Mouse (Mus musculus) lung, embryonic 15.5 days (tissue): ENCODE data around the gene Amotl1. TPM values are rescaled to one million over a fixed set of nuclear protein-coding genes. Genes with fewer than 3 reads are reported as not detected.

Experiments used
- ATAC-seq: fragments of 200-750 bp; cut with Nextera tagmentation; 2 replicates; pipeline ENCODE4 v1.8.0; 2017; ENCODE audit warnings: moderate number of reproducible peaks, borderline replicate concordance; ENCODE audit not compliant: low FRiP score, low TSS enrichment; ENCODE audit errors: extremely low read depth
- H3K27ac ChIP-seq: fragments of 300-500 bp; sonication (generic); 2 replicates; pipeline ENCODE4 v1.5.1; 2015; ENCODE audit warnings: moderate library complexity, mild to moderate bottlenecking, inconsistent platforms
- H3K27me3 ChIP-seq: fragments of 300-500 bp; sonication (generic); 2 replicates; pipeline ENCODE4 v1.6.1; 2015; ENCODE audit warnings: inconsistent platforms
- H3K36me3 ChIP-seq: fragments of 300-500 bp; sonication (generic); 2 replicates; pipeline ENCODE4 v1.6.1; 2015; ENCODE audit warnings: inconsistent platforms
- H3K4me1 ChIP-seq: fragments of 300-500 bp; sonication (generic); 2 replicates; pipeline ENCODE4 v1.6.1; 2015; ENCODE audit warnings: inconsistent platforms
- H3K4me2 ChIP-seq: fragments of 300-500 bp; sonication (generic); 2 replicates; pipeline ENCODE4 v1.6.1; 2015; ENCODE audit warnings: inconsistent platforms, mild to moderate bottlenecking, moderate library complexity
- H3K4me3 ChIP-seq: fragments of 300-500 bp; sonication (generic); 2 replicates; pipeline ENCODE4 v1.5.1; 2015; ENCODE audit warnings: mild to moderate bottlenecking, inconsistent platforms
- H3K9ac ChIP-seq: fragments of 300-500 bp; sonication (generic); 2 replicates; pipeline ENCODE4 v1.6.1; 2015; ENCODE audit warnings: inconsistent platforms
- H3K9me3 ChIP-seq: fragments of 300-500 bp; sonication (generic); 2 replicates; pipeline ENCODE4 v1.6.1; 2016; ENCODE audit warnings: inconsistent platforms
- WGBS: fragments of 180-500 bp; shearing (Covaris S2); methylation state at CpG from one replicate; pipeline ENCODE4 v1.1.7; 2015; 5-methylcytosine and 5-hydroxymethylcytosine counted together
- polyA plus RNA-seq: library from polyadenylated mRNA; unstranded; fragments of >200 nt; fragmentation: Nextera tagmentation; extraction: Ambion mirVana; gene quantifications from 2 replicates; pipeline ENCODE4 v1.2.1, GENCODE M21; 2015

Gene Amotl1
- polyA plus RNA-seq, 1 experiment from 2014 or later: 19.1 TPM

- peak overlapping the region; percentile 82 for H3K27ac ChIP-seq
- ATAC-seq: peak; percentile 58
- H3K27me3 ChIP-seq: no peaks in the 10 kb centered on the region
- peak overlapping the region; percentile 81 for H3K4me2 ChIP-seq
- H3K9me3 ChIP-seq: no peaks in the 10 kb centered on the region
- H3K4me3 ChIP-seq: peak overlapping the region; percentile 81
- under 1% methylated on average over 45 of the region's 50 CpGs for WGBS
- H3K4me1 ChIP-seq: peaks cover 42% of the 10 kb centered on the region
- peak overlapping the region; percentile 96 for H3K9ac ChIP-seq
- no peaks in the 10 kb centered on the region for H3K36me3 ChIP-seq
Measured at GRCm38 (mm10) chr9:14614205-14614930, 30.5 kb downstream of the Amotl1 start.

GRCm38 (mm10) chr9:14613308-14614204 lies 31.3 kb downstream of the Amotl1 start:
- H3K9me3 ChIP-seq: no peaks in the 10 kb centered on the region
- H3K27me3 ChIP-seq: no peaks in the 10 kb centered on the region
- H3K36me3 ChIP-seq: no peaks in the 10 kb centered on the region
- H3K9ac ChIP-seq: peak overlapping the region; percentile 96
- peak overlapping the region; percentile 81 for H3K4me2 ChIP-seq
- no peak for ATAC-seq
- peaks cover 47% of the 10 kb centered on the region for H3K4me1 ChIP-seq
- H3K4me3 ChIP-seq: peak overlapping the region; percentile 81
- H3K27ac ChIP-seq: peak overlapping the region; percentile 82
- 3% methylated on average over 15 of the region's 15 CpGs for WGBS

- H3K4me2 ChIP-seq: peak overlapping the region; percentile 81
- H3K4me3 ChIP-seq: peak overlapping the region; percentile 81
- H3K27ac ChIP-seq: no peak overlapping the region
- H3K9ac ChIP-seq: 0 out of 2 replicates have a peak overlapping the region, but pooled peaks have one; percentile 13
- H3K4me1 ChIP-seq: peaks cover 56% of the 10 kb centered on the region
- H3K27me3 ChIP-seq: no peaks in the 10 kb centered on the region
- no peaks in the 10 kb centered on the region for H3K36me3 ChIP-seq
- H3K9me3 ChIP-seq: no peaks in the 10 kb centered on the region
- no peak for ATAC-seq
Measured at GRCm38 (mm10) chr9:14612588-14612987, 32.3 kb downstream of the Amotl1 start.

- no peak overlapping the region for H3K4me3 ChIP-seq
- H3K27ac ChIP-seq: peak overlapping the region; percentile 32; the same call in 1 of the 2 replicates
- H3K9ac ChIP-seq: no peak overlapping the region
- peaks cover 47% of the 10 kb centered on the region for H3K4me1 ChIP-seq
- 46% methylated on average over 5 of the region's 5 CpGs for WGBS
- no peak overlapping the region for H3K4me2 ChIP-seq
- peak; percentile 40; the same call in 1 of the 2 replicates for ATAC-seq
- H3K9me3 ChIP-seq: no peaks in the 10 kb centered on the region
- no peaks in the 10 kb centered on the region for H3K36me3 ChIP-seq
- H3K27me3 ChIP-seq: no peaks in the 10 kb centered on the region
Measured at GRCm38 (mm10) chr9:14608521-14608920, 36.3 kb downstream of the Amotl1 start.

- no peak overlapping the region for H3K4me2 ChIP-seq
- H3K9ac ChIP-seq: no peak overlapping the region
- H3K27ac ChIP-seq: no peak overlapping the region
- H3K4me3 ChIP-seq: no peak overlapping the region
- peaks cover 37% of the 10 kb centered on the region for H3K4me1 ChIP-seq
- H3K27me3 ChIP-seq: no peaks in the 10 kb centered on the region
- H3K36me3 ChIP-seq: no peaks in the 10 kb centered on the region
- no peaks in the 10 kb centered on the region for H3K9me3 ChIP-seq
- ATAC-seq: no peak
- 49% methylated on average over 3 of the region's 3 CpGs for WGBS
Measured at GRCm38 (mm10) chr9:14607464-14607863, 37.4 kb downstream of the Amotl1 start.

GRCm38 (mm10) chr9:14605992-14606391 lies 38.9 kb downstream of the Amotl1 start:
- no peak for ATAC-seq
- no peak overlapping the region for H3K27ac ChIP-seq
- WGBS: 79% methylated on average over 4 of the region's 4 CpGs
- no peaks in the 10 kb centered on the region for H3K9me3 ChIP-seq
- peaks cover 27% of the 10 kb centered on the region for H3K4me1 ChIP-seq
- no peak overlapping the region for H3K9ac ChIP-seq
- H3K4me2 ChIP-seq: no peak overlapping the region
- no peaks in the 10 kb centered on the region for H3K36me3 ChIP-seq
- H3K4me3 ChIP-seq: no peak overlapping the region
- H3K27me3 ChIP-seq: no peaks in the 10 kb centered on the region

- Histone ChIP-seq H3K27me3 (no peaks in the 10 kb centered on the region), H3K27ac (no peak overlapping the region), H3K4me3 (no peak overlapping the region), H3K9me3 (no peaks in the 10 kb centered on the region), H3K36me3 (no peaks in the 10 kb centered on the region), H3K4me1 (peaks cover 20% of the 10 kb centered on the region), H3K4me2 (no peak overlapping the region), H3K9ac (no peak overlapping the region)
- WGBS: 74% methylated on average over 3 of the region's 3 CpGs
- ATAC-seq: no peak
Measured at GRCm38 (mm10) chr9:14604363-14604762, 40.5 kb downstream of the Amotl1 start.

- Histone ChIP-seq H3K4me1 (peaks cover 13% of the 10 kb centered on the region), H3K27ac (no peak overlapping the region), H3K27me3 (no peaks in the 10 kb centered on the region), H3K9ac (no peak overlapping the region), H3K4me2 (no peak overlapping the region), H3K4me3 (no peak overlapping the region), H3K9me3 (no peaks in the 10 kb centered on the region), H3K36me3 (no peaks in the 10 kb centered on the region)
- ATAC-seq: no peak
- WGBS: 82% methylated on average over 4 of the region's 4 CpGs
Measured at GRCm38 (mm10) chr9:14603475-14603874, 41.4 kb downstream of the Amotl1 start.

- WGBS: 39% methylated on average over 5 of the region's 5 CpGs
- no peak overlapping the region for H3K27ac ChIP-seq
- peaks cover 12% of the 10 kb centered on the region; the same call in 1 of the 2 replicates for H3K36me3 ChIP-seq
- H3K4me3 ChIP-seq: no peak overlapping the region
- H3K4me1 ChIP-seq: 0 out of 2 replicates have a peak, but pooled peaks cover 4% of the 10 kb centered on the region
- H3K9ac ChIP-seq: no peak overlapping the region
- no peak; the same call in 1 of the 2 replicates for ATAC-seq
- H3K9me3 ChIP-seq: no peaks in the 10 kb centered on the region
- no peak overlapping the region for H3K4me2 ChIP-seq
- no peaks in the 10 kb centered on the region for H3K27me3 ChIP-seq
Measured at GRCm38 (mm10) chr9:14599799-14600198, 45.1 kb downstream of the Amotl1 start.

- Histone ChIP-seq H3K27me3 (no peaks in the 10 kb centered on the region), H3K36me3 (peaks cover 18% of the 10 kb centered on the region), H3K4me2 (no peak overlapping the region), H3K9me3 (no peaks in the 10 kb centered on the region), H3K9ac (no peak overlapping the region), H3K4me3 (no peak overlapping the region), H3K4me1 (0 out of 2 replicates have a peak, but pooled peaks cover 4% of the 10 kb centered on the region), H3K27ac (no peak overlapping the region)
- WGBS: 91% methylated on average over 2 of the region's 2 CpGs
- ATAC-seq: no peak
Measured at GRCm38 (mm10) chr9:14598157-14598556, 46.7 kb downstream of the Amotl1 start.

- no peaks in the 10 kb centered on the region for H3K9me3 ChIP-seq
- H3K27ac ChIP-seq: no peak overlapping the region
- no peak overlapping the region for H3K4me3 ChIP-seq
- 0 out of 2 replicates have a peak, but pooled peaks cover 4% of the 10 kb centered on the region for H3K4me1 ChIP-seq
- peaks cover 25% of the 10 kb centered on the region for H3K36me3 ChIP-seq
- no peak overlapping the region for H3K4me2 ChIP-seq
- 90% methylated on average over 3 of the region's 3 CpGs for WGBS
- no peaks in the 10 kb centered on the region for H3K27me3 ChIP-seq
- no peak for ATAC-seq
- no peak overlapping the region for H3K9ac ChIP-seq
Measured at GRCm38 (mm10) chr9:14597429-14597828, 47.4 kb downstream of the Amotl1 start.

- no peaks in the 10 kb centered on the region for H3K4me1 ChIP-seq
- no peak overlapping the region for H3K4me3 ChIP-seq
- H3K36me3 ChIP-seq: peaks cover 29% of the 10 kb centered on the region
- 74% methylated on average over 7 of the region's 7 CpGs for WGBS
- no peaks in the 10 kb centered on the region for H3K27me3 ChIP-seq
- no peak overlapping the region for H3K4me2 ChIP-seq
- no peaks in the 10 kb centered on the region for H3K9me3 ChIP-seq
- no peak overlapping the region for H3K27ac ChIP-seq
- no peak for ATAC-seq
- no peak overlapping the region for H3K9ac ChIP-seq
Measured at GRCm38 (mm10) chr9:14596858-14597257, 48.0 kb downstream of the Amotl1 start.
